Mouse (Mus musculus) adrenal gland, adult 2 months (tissue): ENCODE measurements around the gene Arfgef3. TPM values are rescaled to one million over a fixed set of nuclear protein-coding genes. Genes with fewer than 3 reads are reported as not detected.
"Not testable (repeated sequence)": the region's sequence is repeated elsewhere in the genome, so short reads cannot be mapped to it uniquely, and the experiment has no call there.

Source experiments
- DNase-seq: peaks from one replicate; pipeline ENCODE4 v3.0.0; 2021
- polyA plus RNA-seq: library from polyadenylated mRNA; depleted of rRNA; stranded (reverse); fragments of >200 nt; gene quantifications from 2 replicates; pipeline ENCODE4 v1.2.3, GENCODE M21; 2012; rRNA removed
- total RNA-seq, 2 experiments: library from RNA; stranded (reverse); gene quantifications; 2 replicates each; pipeline ENCODE4 v1.2.3; 2021

Gene Arfgef3
- total and polyA plus RNA-seq, 3 experiments, result 0.79 to 5.7 (median 3.9) TPM

DNA sequence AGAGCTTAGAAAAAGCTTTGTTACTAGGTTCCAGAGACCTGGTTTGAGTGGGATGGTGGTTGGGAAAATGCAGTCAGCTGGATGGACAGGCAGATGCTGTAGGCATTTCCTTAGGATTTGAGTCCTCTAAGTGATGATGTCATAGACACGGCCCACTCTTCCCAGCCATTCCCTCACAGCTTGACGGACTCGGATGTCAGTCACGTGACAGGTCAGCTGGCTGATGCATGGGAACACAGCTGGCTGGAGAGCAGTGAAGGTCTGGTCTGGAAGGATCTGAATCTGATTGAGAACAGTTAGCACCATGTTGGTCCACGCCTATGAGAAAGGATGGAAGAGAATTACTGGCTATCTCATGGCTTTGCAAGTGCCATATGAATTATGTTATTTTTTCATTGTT lies 154.3 kb downstream of the Arfgef3 start:
- DNase-seq, result no peak

DNA sequence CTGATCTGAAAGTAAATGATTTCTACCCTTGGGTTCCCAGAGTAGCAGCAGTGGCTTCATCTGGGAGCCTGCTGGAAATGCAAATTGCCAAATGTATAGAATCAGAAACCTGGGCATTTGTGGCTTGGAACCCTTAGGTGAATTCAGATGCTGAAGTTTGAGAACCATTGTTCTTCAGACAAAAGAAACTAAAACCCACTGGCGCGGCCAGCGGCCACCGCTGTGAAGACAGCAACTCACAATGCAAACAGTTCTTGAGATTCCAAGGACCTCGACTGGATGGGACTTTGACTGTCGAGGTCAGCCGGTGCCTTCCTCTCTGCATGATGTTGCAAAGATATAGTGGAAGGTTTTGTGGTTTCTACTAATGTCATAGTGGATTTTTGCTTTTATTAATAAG lies 159.6 kb downstream of the Arfgef3 start:
- no peak for DNase-seq

DNA sequence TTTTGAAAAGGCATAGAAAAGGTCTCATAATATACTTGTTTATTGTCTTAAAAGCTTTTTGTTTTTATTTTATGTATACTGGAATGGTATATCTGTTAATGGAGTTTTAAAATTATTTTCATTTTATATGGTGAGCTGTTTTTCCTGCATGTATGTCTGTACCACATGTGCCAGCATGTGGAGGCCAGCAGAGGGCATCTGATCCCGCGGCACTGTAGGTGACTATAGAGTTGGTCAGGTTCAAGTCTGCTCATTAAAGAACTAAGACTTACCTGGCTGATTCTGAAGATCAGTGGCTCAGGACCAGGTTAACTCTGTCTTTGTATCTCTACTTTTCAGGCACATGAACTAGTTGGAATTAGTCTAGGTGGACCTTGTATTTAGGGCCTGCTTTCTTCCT lies 171.2 kb downstream of the Arfgef3 start:
- peak; percentile 8 for DNase-seq

DNA sequence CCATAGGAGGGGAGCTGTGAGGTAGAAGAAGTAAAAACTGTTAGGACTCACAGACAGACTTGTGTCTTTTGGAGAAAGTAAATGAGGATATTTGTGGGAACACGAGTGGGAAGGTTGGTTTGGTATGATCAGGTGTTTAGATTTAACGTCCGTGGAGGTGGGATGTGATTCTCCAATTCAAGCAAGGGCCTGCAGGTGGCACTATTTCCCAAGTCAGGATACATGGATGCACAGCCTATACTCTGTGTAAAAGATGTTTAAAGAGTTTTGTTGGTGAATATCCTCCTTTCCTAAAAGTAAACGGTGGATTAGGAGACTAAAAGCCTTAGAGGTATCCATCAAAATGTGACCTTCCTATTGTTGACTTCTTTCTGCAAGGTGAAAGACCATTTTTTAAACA lies 180.8 kb downstream of the Arfgef3 start:
- peak; percentile 41 for DNase-seq

DNA sequence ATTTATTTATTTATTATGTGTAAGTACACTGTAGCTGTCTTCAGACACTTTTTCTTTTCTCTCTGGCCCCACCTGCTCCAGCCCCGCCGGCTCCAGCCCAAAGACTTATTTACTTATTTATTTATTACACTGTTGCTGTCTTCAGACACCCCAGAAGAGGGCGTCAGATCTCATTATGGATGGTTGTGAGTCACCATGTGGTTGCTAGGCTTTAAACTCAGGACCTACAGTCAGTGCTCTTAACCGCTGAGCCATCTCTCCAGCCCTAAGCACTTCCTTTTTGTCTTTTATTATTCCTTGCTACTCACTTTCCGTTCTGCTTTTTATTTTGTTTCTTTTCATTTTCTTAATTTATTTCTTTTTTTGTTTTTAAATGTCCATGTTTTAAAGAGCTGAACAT lies 182.3 kb downstream of the Arfgef3 start:
- DNase-seq, result no peak

DNA sequence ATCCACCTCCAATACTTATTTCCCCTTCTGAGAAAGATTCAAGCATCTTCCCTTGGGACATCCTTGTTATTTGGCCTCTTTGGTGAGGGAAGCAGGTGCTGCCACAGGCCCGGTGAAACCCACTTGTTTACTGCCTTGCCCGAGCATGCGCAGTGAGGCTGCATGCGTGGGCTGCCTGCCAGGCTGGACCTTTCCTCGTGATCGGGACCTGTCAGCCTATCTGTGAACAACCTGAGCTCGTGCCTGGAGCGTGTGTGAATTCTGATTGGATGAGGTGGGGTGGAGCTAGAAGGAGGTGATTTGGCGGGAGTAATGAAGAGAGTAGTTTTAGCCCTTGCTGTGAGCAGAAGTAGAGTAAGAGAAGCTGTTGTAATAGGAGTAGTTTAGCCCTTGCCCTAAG lies 184.7 kb downstream of the Arfgef3 start:
- DNase-seq, result not testable (repeated sequence)

DNA sequence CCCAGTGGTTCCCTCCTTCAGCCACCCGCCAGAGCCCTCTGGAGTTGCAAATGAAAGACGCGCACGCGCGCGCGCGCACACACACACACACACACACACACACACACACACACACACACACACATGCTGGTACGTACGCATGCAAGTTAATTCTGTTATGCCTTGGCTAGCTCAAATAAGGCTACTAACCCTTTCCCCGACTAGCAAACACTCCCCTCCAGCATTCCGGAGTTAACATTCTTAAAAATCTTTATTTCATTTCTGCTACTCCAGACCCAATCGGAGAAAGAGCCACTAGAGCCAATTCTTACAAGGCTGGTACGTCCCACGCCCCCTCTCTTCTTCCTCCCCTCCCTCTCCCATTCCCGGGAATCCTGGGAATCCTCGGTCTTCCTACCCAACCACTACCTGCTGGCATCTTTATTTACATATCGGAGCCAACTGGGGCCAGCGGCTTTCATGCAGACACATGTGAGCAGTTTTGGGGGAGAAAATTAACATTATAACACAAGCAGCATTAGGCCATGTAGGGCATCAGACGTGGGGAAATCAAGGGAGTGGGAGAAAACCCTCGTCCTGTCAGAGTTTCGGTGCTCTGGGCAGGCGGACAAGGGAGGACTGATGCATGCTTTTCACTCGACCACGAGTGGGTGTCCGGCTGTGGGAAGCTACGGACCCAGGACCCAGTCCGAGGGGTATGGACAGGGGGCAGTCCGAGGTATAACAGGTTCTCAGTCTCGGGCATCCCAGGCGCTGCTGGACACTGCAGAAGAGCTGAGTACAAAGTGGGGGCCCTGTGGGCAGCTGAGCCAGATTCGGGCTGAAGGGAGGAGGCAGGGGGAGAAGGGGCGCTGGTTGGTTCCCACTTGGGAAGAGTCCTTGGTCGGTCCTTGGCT lies 194.2 kb downstream of the Arfgef3 start:
- no peak for DNase-seq

DNA sequence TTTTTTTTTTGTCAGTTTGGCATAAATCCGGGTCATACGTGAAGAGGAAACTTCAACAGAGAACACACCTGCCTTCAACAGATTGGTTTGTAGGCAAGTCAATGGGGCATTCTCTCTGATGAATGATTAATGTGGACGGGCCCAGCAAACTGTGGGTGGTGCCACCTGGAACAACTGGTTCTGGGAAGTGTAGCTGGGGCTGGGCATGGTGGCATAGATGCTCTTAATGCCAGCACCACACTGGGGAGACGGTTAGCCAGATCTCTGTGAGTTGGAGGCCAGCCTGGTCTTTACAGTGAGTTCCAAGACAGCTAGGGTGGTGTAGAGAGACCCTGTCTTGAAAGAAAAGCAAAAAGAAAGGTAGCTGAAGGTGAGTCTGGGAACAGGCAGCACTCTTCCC lies 196.4 kb downstream of the Arfgef3 start:
- no peak for DNase-seq

DNA sequence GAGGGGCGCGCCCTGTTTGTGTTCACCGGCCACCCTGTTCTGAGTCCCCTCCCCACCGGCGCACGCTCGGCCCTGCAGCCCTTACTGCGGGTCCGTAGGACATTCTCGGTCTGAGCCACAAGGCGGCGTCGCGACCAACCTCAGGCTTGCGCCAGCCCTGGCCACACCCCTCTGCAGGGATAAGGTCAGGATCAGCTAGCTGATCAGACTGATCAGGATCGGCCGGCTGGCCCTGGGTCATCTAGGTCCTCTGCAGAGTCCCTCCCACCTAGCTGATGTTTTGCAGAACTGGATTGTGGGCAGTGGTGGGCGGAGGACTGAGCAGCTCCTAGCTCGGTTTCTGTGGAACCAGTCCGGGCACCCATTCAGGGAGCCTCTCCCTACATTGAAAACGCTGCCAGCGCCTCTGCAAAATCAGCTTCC lies 197.9 kb downstream of the Arfgef3 start, which contains the start of gene Hebp2:
TSS of gene Hebp2 (minus strand) at position 264 of the 423 bp plus-strand sequence.
- DNase-seq, result peak; percentile 81

DNA sequence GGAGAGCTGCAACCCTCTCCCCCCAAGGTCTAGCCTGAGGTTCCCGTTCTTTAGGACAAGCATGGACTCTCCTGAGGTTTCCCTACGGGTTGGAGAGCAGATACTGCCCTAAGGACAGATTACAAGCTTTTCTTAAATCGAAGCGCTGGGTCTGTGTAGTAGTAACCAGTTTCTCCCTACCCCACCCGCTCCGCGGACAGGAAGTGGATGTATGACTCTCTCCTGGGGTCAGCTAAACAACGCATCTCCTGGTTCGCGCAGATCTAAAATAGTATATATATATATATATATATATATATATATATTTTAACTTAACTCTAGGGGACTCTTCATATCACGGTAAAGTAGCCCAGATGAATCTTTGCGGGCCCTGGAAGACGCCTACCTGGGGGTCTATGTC lies 198.4 kb downstream of the Arfgef3 start:
- no peak for DNase-seq

DNA sequence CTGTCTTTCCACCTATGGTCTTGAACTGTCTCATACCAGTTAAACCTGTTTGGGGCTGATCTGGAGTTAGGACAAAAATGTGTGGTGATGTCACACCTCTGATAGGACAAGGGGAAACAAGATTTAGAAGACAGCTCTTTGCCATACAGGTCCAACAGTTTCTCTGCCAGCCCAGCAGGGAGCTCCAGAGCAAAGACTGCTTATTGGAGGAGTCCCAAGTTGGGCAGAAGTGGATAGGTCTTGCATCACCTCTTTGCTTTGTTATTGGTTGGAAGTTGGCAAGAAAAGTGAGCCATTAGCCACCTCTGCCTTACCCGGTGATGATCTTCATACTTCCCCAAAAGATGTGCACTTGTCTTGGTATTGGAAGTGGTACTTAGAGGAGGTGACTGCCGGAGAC lies 206.9 kb downstream of the Arfgef3 start:
- no peak for DNase-seq

DNA sequence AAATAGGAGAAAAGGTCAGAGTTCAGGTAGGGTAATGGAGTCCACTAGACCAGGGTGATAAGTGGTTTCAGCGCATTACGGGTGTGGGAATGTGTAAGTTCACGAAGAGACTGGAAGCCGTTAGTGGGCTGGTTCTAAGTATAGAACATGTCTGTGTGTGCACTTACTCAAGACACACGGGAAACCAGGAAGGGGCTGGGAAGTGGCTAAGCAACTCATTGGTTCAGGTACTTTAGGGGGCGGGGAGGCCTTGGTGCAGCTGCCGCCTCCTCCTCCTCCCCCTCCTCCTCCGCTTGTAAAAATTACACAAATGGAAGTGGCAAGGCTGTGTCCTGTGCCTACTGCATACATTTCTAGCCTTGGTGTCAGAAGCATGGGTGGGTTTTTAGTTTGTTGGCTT lies 211.5 kb downstream of the Arfgef3 start:
- no peak for DNase-seq

Other genes with a start within 250 kb of the Arfgef3 start
- 1 to 10 TPM; 4.6 to 6.2 TPM for gene Hebp2, start 197.9 kb downstream of the Arfgef3 start, total RNA-seq
- gene Hebp2, start 197.9 kb downstream of the Arfgef3 start, polyA plus RNA-seq, result 0.56 and 1.4 TPM in 2 replicates
- not detected for gene Gm4922, start 42.8 kb upstream of the Arfgef3 start, total RNA-seq
- not detected in 2 replicates for gene Gm4922, start 42.8 kb upstream of the Arfgef3 start, polyA plus RNA-seq
- 1 to 10 TPM; 3.0 to 3.6 TPM for gene Perp, start 101.1 kb upstream of the Arfgef3 start, total RNA-seq
- 6.0 and 8.0 TPM in 2 replicates for gene Perp, start 101.1 kb upstream of the Arfgef3 start, polyA plus RNA-seq